Mouse (Mus musculus) embryonic facial prominence, embryonic 13.5 days (tissue): ENCODE measurements around the gene Slc22a14. TPM values are rescaled to one million over a fixed set of nuclear protein-coding genes. Genes with fewer than 3 reads are reported as not detected.

ENCODE experiments used
- ATAC-seq: fragments of 200-750 bp; cut with Nextera tagmentation; 2 replicates; pipeline ENCODE4 v1.8.0; 2017; ENCODE audit warnings: low read depth; ENCODE audit not compliant: insufficient number of reproducible peaks, insufficient read depth, low FRiP score, low TSS enrichment
- H3K27ac ChIP-seq: fragments of 300-500 bp; sonication (generic); 2 replicates; pipeline ENCODE4 v1.5.1; 2015; ENCODE audit warnings: moderate library complexity, mild to moderate bottlenecking, inconsistent platforms
- H3K27me3 ChIP-seq: fragments of 300-500 bp; sonication (generic); 2 replicates; pipeline ENCODE4 v1.6.1; 2015; ENCODE audit warnings: mild to moderate bottlenecking, inconsistent platforms
- H3K36me3 ChIP-seq: fragments of 300-500 bp; sonication (generic); 2 replicates; pipeline ENCODE4 v1.6.1; 2015; ENCODE audit warnings: mild to moderate bottlenecking, inconsistent platforms
- H3K4me1 ChIP-seq: fragments of 300-500 bp; sonication (generic); 2 replicates; pipeline ENCODE4 v1.6.1; 2015; ENCODE audit warnings: inconsistent platforms
- H3K4me2 ChIP-seq: fragments of 300-500 bp; sonication (generic); 2 replicates; pipeline ENCODE4 v1.6.1; 2015; ENCODE audit warnings: moderate library complexity, mild to moderate bottlenecking, inconsistent platforms
- H3K4me3 ChIP-seq: fragments of 300-500 bp; sonication (generic); 2 replicates; pipeline ENCODE4 v1.5.1; 2015; ENCODE audit warnings: mild to moderate bottlenecking, inconsistent platforms
- H3K9ac ChIP-seq: fragments of 300-500 bp; sonication (generic); 2 replicates; pipeline ENCODE4 v1.6.1; 2015; ENCODE audit warnings: mild to moderate bottlenecking, inconsistent platforms
- H3K9me3 ChIP-seq: fragments of 300-500 bp; sonication (generic); 2 replicates; pipeline ENCODE4 v1.6.1; 2016; ENCODE audit warnings: inconsistent platforms
- WGBS: fragments of 180-500 bp; shearing (Covaris S2); methylation state at CpG from one replicate; pipeline ENCODE4 v1.1.7; 2015; ENCODE audit warnings: mixed read lengths; 5-methylcytosine and 5-hydroxymethylcytosine counted together
- polyA plus RNA-seq: library from polyadenylated mRNA; unstranded; fragments of >200 nt; fragmentation: Nextera tagmentation; extraction: Ambion mirVana; gene quantifications from 2 replicates; pipeline ENCODE4 v1.2.1, GENCODE M21; 2015

Slc22a14 gene
- polyA plus RNA-seq, 1 experiment from 2014 or later = not detected

DNA sequence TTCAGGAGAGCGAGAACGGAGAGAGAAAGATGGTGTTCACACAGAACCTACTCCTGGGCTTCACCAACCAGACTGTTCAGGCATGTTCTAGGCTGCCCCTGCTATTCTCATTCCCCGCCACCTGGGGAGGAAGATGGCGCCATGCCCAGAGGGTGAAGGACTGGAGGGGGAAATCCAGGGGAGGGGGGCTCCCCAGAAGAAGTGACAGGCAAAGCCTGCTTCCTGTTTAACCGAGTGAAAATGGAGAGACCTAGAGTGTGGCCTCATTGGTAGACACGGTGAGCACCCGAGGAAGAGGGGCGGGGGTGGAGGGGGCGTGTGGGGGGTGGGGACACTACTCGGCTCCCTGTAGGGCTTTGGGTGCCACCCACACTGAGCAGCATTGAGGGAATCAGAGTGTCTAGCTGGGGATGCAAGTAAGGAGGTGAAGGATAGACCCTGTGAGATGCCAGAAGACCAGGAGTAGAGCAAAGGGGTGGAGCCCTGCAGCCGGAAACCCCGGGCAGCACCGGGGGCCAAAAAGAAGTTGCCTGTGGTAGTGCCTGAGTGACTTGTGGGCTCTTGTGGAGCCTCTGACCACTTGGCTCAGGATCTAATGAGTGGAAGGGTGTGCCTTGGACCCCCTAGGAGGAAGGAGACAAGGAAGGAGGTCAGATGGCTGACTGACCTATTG lies 219.1 kb downstream of the Slc22a14 start:
- H3K27me3 ChIP-seq = no peaks in the 10 kb centered on the region
- H3K9ac ChIP-seq = no peak overlapping the region
- H3K9me3 ChIP-seq = no peaks in the 10 kb centered on the region
- WGBS = 68% methylated on average over 13 of the region's 13 CpGs
- no peak overlapping the region for H3K27ac ChIP-seq
- H3K36me3 ChIP-seq = no peaks in the 10 kb centered on the region
- no peak overlapping the region for H3K4me3 ChIP-seq
- no peaks in the 10 kb centered on the region for H3K4me1 ChIP-seq
- H3K4me2 ChIP-seq = no peak overlapping the region
- ATAC-seq = peak; percentile 29; the same call in 1 of the 2 replicates

DNA sequence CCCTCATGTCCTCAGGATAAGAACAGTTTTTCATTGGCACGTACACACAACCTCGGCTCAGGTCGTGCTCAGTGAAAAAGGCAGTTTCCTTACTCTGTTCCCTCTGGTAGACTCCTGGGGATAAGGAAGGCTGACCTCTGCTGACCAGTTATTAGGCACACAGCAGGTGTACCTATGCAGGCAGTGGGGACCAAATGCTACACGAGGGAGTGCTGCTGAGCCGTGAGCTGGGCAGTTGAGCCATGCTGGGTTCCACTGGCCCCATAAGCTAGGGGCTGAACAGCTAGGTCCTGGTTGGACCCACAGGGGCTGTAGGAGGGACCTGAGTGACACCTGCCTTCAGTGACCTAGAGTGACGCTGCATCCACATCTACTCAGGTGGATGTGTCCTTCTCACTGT lies 219.7 kb downstream of the Slc22a14 start:
- no peak overlapping the region for H3K4me2 ChIP-seq
- 51% methylated on average over 6 of the region's 6 CpGs for WGBS
- no peak overlapping the region for H3K27ac ChIP-seq
- H3K36me3 ChIP-seq = no peaks in the 10 kb centered on the region
- no peaks in the 10 kb centered on the region for H3K4me1 ChIP-seq
- no peak overlapping the region for H3K9ac ChIP-seq
- no peaks in the 10 kb centered on the region for H3K9me3 ChIP-seq
- no peak overlapping the region for H3K4me3 ChIP-seq
- H3K27me3 ChIP-seq = no peaks in the 10 kb centered on the region
- ATAC-seq = no peak

DNA sequence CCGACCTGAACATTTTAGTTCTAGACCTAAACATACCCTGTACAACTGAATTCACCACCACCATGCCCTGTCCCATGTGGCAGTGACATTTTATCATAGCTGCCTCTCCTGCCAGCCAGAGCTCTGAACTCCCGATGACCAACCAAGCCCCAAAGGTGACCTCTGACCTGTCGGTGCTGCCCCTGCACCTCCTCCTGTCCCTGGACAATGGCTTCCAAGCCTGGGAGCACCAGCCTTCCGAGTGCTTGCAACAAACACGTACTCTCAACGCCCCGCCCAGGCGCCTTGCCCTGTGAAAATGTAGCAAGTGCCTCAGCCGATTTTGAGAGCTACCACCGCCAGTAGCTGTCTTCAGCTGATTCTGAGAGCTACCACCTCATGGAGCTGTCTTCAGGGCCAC lies 220.2 kb downstream of the Slc22a14 start:
- H3K9me3 ChIP-seq = no peaks in the 10 kb centered on the region
- no peak overlapping the region for H3K4me2 ChIP-seq
- no peaks in the 10 kb centered on the region for H3K27me3 ChIP-seq
- WGBS = 53% methylated on average over 10 of the region's 10 CpGs
- no peak for ATAC-seq
- no peak overlapping the region for H3K9ac ChIP-seq
- no peak overlapping the region for H3K4me3 ChIP-seq
- no peak overlapping the region for H3K27ac ChIP-seq
- H3K4me1 ChIP-seq = no peaks in the 10 kb centered on the region
- no peaks in the 10 kb centered on the region for H3K36me3 ChIP-seq

GRCm38 (mm10) chr9:119144696-119145095 lies 220.7 kb downstream of the Slc22a14 start:
- 77% methylated on average over 8 of the region's 8 CpGs for WGBS
- no peaks in the 10 kb centered on the region for H3K36me3 ChIP-seq
- no peak overlapping the region for H3K4me3 ChIP-seq
- no peak overlapping the region for H3K27ac ChIP-seq
- H3K9me3 ChIP-seq = no peaks in the 10 kb centered on the region
- no peak for ATAC-seq
- no peak overlapping the region for H3K9ac ChIP-seq
- H3K4me2 ChIP-seq = no peak overlapping the region
- H3K27me3 ChIP-seq = no peaks in the 10 kb centered on the region
- H3K4me1 ChIP-seq = no peaks in the 10 kb centered on the region

DNA sequence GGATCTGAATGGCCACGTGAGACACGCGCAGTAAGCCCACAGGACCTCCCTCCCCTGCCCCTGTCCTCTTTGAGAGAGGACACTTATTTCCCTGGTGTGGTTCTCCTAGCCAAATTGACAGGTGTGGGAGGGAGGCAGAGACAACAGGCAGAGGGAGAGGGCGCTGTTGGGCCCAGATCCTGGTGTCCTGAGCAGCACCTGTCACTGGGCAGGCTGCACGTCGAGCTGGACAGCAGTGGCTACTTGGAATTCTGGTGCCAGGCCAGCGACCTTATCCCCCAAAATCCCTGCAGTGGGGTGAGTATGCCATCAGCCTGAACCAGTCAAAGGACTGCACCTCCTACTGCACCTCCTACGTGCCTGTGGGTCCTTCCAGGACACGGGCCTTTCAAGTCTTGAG lies 222.0 kb downstream of the Slc22a14 start:
- 70% methylated on average over 9 of the region's 9 CpGs for WGBS

GRCm38 (mm10) chr9:119142066-119142465 lies 223.3 kb downstream of the Slc22a14 start:
- Histone ChIP-seq H3K9ac (no peak overlapping the region), H3K36me3 (no peaks in the 10 kb centered on the region), H3K4me1 (no peaks in the 10 kb centered on the region), H3K27me3 (no peaks in the 10 kb centered on the region), H3K9me3 (no peaks in the 10 kb centered on the region), H3K4me3 (no peak overlapping the region), H3K27ac (no peak overlapping the region), H3K4me2 (no peak overlapping the region)
- 88% methylated on average over 5 of the region's 5 CpGs for WGBS
- no peak for ATAC-seq

More for the DNA sequence above, 222.0 kb downstream of the Slc22a14 start:
- Histone ChIP-seq H3K36me3 (no peaks in the 10 kb centered on the region), H3K4me3 (no peak overlapping the region), H3K27me3 (no peaks in the 10 kb centered on the region), H3K9me3 (no peaks in the 10 kb centered on the region), H3K9ac (no peak overlapping the region), H3K4me2 (no peak overlapping the region), H3K4me1 (no peaks in the 10 kb centered on the region), H3K27ac (no peak overlapping the region)
- no peak for ATAC-seq

DNA sequence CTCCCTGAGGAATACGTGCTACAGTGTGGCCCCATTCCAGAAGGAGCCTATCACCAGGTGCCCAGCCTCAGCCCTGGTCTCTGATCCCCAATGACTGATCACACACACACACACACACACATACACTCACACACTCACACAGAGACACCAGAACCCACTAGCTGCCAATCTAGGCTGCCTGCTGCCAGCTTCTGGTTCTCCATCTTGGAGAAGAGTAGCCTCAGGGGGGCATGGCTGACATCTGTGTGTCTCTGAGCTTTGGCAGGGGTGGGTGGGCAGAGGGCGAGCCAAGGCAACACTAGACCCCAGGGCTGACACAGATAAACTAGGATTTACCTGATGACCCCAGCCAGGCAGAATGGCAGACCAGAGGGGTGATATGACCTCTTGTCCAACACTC lies 226.5 kb downstream of the Slc22a14 start:
- Histone ChIP-seq H3K4me2 (no peak overlapping the region), H3K9me3 (no peaks in the 10 kb centered on the region), H3K4me1 (no peaks in the 10 kb centered on the region), H3K4me3 (no peak overlapping the region), H3K9ac (no peak overlapping the region), H3K27me3 (no peaks in the 10 kb centered on the region), H3K36me3 (no peaks in the 10 kb centered on the region), H3K27ac (no peak overlapping the region)
- 82% methylated on average over 2 of the region's 2 CpGs for WGBS
- no peak for ATAC-seq

DNA sequence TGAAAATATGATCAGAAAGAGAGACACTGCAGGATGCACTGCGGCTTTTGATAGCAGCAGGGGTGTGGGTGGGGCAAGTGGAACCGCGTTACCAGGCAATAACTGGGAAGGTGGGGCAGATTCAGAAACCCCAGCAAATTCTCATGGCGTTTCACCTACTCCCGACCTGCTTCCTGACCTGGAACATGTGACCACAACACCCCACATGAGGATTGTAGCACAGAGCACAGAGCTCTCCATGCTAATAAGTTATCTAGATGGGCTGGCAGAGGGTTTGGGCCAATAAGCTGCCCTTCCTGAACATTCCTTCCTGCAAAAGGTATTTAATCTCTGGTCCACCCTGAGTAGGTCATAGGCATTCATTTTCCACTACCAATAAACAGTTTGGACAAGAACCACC lies 234.7 kb downstream of the Slc22a14 start:
- no peaks in the 10 kb centered on the region for H3K9me3 ChIP-seq
- WGBS = 59% methylated on average over 5 of the region's 5 CpGs
- H3K36me3 ChIP-seq = no peaks in the 10 kb centered on the region
- no peaks in the 10 kb centered on the region for H3K27me3 ChIP-seq
- ATAC-seq = no peak
- no peak overlapping the region for H3K9ac ChIP-seq
- no peaks in the 10 kb centered on the region for H3K4me1 ChIP-seq
- no peak overlapping the region for H3K4me3 ChIP-seq
- no peak overlapping the region for H3K4me2 ChIP-seq
- H3K27ac ChIP-seq = no peak overlapping the region

GRCm38 (mm10) chr9:119128436-119129181 lies 236.7 kb downstream of the Slc22a14 start:
- Histone ChIP-seq H3K9me3 (no peaks in the 10 kb centered on the region), H3K4me1 (no peaks in the 10 kb centered on the region), H3K36me3 (no peaks in the 10 kb centered on the region), H3K4me2 (no peak overlapping the region), H3K4me3 (no peak overlapping the region), H3K27me3 (no peaks in the 10 kb centered on the region), H3K9ac (no peak overlapping the region), H3K27ac (no peak overlapping the region)
- no peak for ATAC-seq
- 72% methylated on average over 12 of the region's 12 CpGs for WGBS

- H3K4me3 ChIP-seq = no peak overlapping the region
- no peaks in the 10 kb centered on the region for H3K9me3 ChIP-seq
- no peak overlapping the region for H3K9ac ChIP-seq
- H3K27me3 ChIP-seq = no peaks in the 10 kb centered on the region
- no peak overlapping the region for H3K4me2 ChIP-seq
- H3K4me1 ChIP-seq = no peaks in the 10 kb centered on the region
- H3K27ac ChIP-seq = no peak overlapping the region
- H3K36me3 ChIP-seq = no peaks in the 10 kb centered on the region
- 75% methylated on average over 18 of the region's 18 CpGs for WGBS
- no peak for ATAC-seq
These were observed 242.6 kb downstream of the Slc22a14 start for GRCm38 (mm10) chr9:119122596-119123369.

DNA sequence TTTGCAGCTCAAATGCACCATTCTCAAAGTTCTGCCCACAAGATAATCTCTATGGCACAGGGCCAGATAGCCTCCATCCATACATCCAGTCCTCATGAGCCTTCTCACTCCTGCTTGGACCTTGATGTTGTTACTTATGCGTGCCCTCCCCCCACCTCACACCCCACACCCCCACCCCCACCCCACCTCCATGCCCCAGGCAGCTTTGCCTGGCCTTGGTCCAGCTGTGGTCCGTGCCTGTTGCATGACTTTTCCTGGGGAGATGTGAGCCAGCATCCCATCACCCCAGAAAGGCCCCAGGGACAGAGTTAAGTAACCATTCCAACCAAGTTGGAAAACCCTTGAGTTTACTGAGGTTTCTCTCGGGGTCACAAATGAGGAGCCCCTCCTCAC lies 245.2 kb downstream of the Slc22a14 start:
- no peak for ATAC-seq
- H3K4me3 ChIP-seq = no peak overlapping the region
- H3K9me3 ChIP-seq = no peaks in the 10 kb centered on the region
- WGBS = 64% methylated on average over 3 of the region's 3 CpGs
- H3K27me3 ChIP-seq = no peaks in the 10 kb centered on the region
- H3K36me3 ChIP-seq = no peaks in the 10 kb centered on the region
- H3K27ac ChIP-seq = no peak overlapping the region
- no peak overlapping the region for H3K9ac ChIP-seq
- H3K4me2 ChIP-seq = no peak overlapping the region
- no peaks in the 10 kb centered on the region for H3K4me1 ChIP-seq
